Mouse (Mus musculus): ENCODE data around the gene Krtdap. TPM values are rescaled to one million over a fixed set of nuclear protein-coding genes. Genes with fewer than 3 reads are reported as not detected.
"Not testable (repeated sequence)": the region's sequence is repeated elsewhere in the genome, so short reads cannot be mapped to it uniquely, and the experiment has no call there.

Gene Krtdap
- polyA plus RNA-seq (2016; fragmentation: Nextera tagmentation; extraction: Ambion mirVana) = not detected in 2 replicates

GRCm38 (mm10) chr7:30787377-30788022 lies at the start of gene Krtdap:
TSS of gene Krtdap (plus strand) at chr7:30787896.
- 52% methylated on average over 15 of the region's 15 CpGs for WGBS
- peaks cover 21% of the 10 kb centered on the region for H3K27me3 ChIP-seq (replicated peaks; ENCODE audit: low read depth, poor library complexity, severe bottlenecking)
- H3K36me3 ChIP-seq (replicated peaks) = no peaks in the 10 kb centered on the region
- no peak for DNase-seq (ENCODE audit: low spot score)
- peaks cover 7% of the 10 kb centered on the region; the same call in 1 of the 2 replicates for H3K4me1 ChIP-seq
- H3K4me3 ChIP-seq = no peak within 1 kb of the TSS
- no peaks in the 10 kb centered on the region for H3K9me3 ChIP-seq
- H3K27ac ChIP-seq (replicated peaks) = no peak within 1 kb of the TSS

- not testable (repeated sequence) for DNase-seq (ENCODE audit: low spot score)
- WGBS = 90% methylated on average over 2 of the region's 2 CpGs
Observed at GRCm38 (mm10) chr7:30742570-30742969, 45.1 kb upstream of the Krtdap start.

DNA sequence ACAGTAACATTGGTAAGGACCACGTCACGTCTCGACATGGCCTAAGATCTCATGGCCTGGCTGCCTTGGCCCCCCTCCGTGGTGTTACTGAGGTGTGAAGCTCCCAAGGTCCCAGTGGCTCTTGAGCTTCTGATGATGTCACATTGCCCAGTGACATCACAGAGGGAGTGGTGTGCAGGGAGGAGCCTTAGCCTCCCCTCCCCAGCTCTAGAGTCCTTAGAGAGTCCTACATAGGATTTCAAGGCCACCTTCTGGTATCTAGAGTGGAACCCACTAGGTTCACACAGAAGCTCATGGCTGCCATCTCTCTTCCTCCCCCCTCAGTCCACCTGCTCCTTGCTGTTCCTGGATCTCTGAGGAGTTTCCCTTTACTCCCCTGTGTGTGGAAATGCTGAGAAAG lies 44.1 kb upstream of the Krtdap start, which contains the start of gene Gapdhs:
Gapdhs (minus strand) TSS at position 65 of the 400 bp plus-strand sequence.
- not testable (repeated sequence) for DNase-seq (ENCODE audit: low spot score); H3K4me3 ChIP-seq; H3K4me1 ChIP-seq; H3K27me3 ChIP-seq (replicated peaks; ENCODE audit: low read depth, poor library complexity, severe bottlenecking); H3K27ac ChIP-seq (replicated peaks); H3K9me3 ChIP-seq
- 84% methylated on average over 3 of the region's 4 CpGs for WGBS
- peaks cover 23% of the 10 kb centered on the region for H3K36me3 ChIP-seq (replicated peaks)

More at GRCm38 (mm10) chr7:30742570-30742969, 45.1 kb upstream of the Krtdap start:
- H3K9me3 ChIP-seq; H3K27ac ChIP-seq (replicated peaks); H3K27me3 ChIP-seq (replicated peaks; ENCODE audit: low read depth, poor library complexity, severe bottlenecking); H3K4me3 ChIP-seq; H3K4me1 ChIP-seq: not testable (repeated sequence)
- peaks cover 30% of the 10 kb centered on the region for H3K36me3 ChIP-seq (replicated peaks)

DNA sequence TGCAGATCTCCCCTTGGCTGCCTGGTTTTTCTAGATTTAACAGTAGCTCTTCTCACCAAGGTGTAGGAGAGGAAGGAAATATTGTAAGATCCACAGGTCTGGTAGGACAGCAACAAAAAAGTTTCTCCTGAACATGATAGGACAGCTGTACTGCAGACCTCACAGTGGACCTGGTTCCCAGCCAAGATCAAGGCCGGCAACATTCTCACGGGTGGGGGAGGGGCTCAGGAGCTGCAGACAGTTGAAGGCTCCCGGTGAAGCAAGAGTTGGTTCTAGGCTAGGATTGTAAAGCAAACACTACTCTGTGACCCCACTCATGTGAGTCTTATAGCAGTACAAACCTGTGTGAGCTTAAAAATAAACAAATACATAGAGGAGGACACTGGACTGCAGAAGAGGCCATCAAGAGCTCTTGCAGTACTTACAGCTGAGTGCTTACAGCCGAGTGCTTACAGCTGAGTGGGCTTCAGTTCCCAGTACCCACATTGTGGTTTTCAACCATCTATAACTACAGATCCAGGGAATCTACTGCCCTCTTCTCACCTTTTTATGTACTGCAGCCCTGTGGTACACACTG lies 43.6 kb upstream of the Krtdap start:
- Histone ChIP-seq H3K27me3 (replicated peaks; ENCODE audit: low read depth, poor library complexity, severe bottlenecking) (no peaks in the 10 kb centered on the region), H3K4me3 (no peak overlapping the region), H3K9me3 (no peaks in the 10 kb centered on the region), H3K4me1 (no peaks in the 10 kb centered on the region), H3K36me3 (replicated peaks) (peaks cover 23% of the 10 kb centered on the region), H3K27ac (replicated peaks) (no peak overlapping the region)
- no peak for DNase-seq (ENCODE audit: low spot score)
- WGBS = 60% methylated on average over 4 of the region's 4 CpGs

DNA sequence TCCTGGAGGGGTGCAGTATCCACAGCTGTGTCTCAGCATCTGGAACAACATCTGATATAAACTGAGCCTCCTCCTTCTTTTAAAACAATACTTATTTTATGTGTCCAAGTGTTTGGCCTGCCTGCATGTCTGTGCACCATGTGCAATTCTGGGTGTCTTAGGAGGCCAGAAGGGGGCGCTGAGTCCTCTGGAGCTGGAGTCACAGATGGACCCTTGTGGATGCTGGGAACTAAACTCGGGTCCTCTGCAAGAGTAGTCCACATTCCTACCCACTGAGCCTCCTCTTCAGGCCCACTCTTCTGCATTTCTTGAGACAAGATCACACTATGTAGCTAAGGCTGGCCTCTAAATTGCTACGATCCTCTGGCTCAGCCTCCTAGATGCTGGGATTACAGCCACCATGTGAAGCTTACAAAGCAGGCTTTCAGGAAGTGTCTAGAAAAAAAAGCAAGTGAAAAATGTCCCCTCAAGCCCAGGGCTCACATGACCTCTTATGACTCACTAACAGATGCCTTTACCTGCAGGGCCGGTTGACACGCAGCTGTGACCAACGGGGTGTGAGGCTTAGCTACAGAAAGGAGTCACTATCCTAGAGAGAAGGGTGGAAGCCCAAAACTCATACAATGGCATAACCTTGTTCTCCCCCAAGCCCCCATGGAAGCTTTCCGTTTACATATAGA lies 40.0 kb upstream of the Krtdap start:
- WGBS = 88% methylated on average over 7 of the region's 7 CpGs

GRCm38 (mm10) chr7:30749824-30750606 lies 37.7 kb upstream of the Krtdap start:
- no peak for DNase-seq (ENCODE audit: low spot score)

More for the DNA sequence above, 40.0 kb upstream of the Krtdap start:
- no peak overlapping the region for H3K4me3 ChIP-seq
- no peak for DNase-seq (ENCODE audit: low spot score)
- H3K36me3 ChIP-seq (replicated peaks) = peaks cover 14% of the 10 kb centered on the region; the same call in 1 of the 2 replicates
- H3K9me3 ChIP-seq = no peaks in the 10 kb centered on the region
- H3K27me3 ChIP-seq (replicated peaks; ENCODE audit: low read depth, poor library complexity, severe bottlenecking) = no peaks in the 10 kb centered on the region
- peaks cover 9% of the 10 kb centered on the region; the same call in 1 of the 2 replicates for H3K4me1 ChIP-seq
- no peak overlapping the region for H3K27ac ChIP-seq (replicated peaks)

GRCm38 (mm10) chr7:30751086-30751669 lies 36.5 kb upstream of the Krtdap start, which contains the start of gene Sbsn:
TSS of gene Sbsn (plus strand) at chr7:30751471.
- Histone ChIP-seq H3K9me3 (peaks cover 10% of the 10 kb centered on the region; the same call in 1 of the 2 replicates), H3K27ac (replicated peaks) (no peak within 1 kb of the TSS), H3K27me3 (replicated peaks; ENCODE audit: low read depth, poor library complexity, severe bottlenecking) (no peaks in the 10 kb centered on the region), H3K36me3 (replicated peaks) (peaks cover 33% of the 10 kb centered on the region), H3K4me3 (no peak within 1 kb of the TSS), H3K4me1 (peaks cover 9% of the 10 kb centered on the region; the same call in 1 of the 2 replicates)
- no peak for DNase-seq (ENCODE audit: low spot score)
- WGBS = 79% methylated on average over 4 of the region's 5 CpGs

More at GRCm38 (mm10) chr7:30749824-30750606, 37.7 kb upstream of the Krtdap start:
- H3K27me3 ChIP-seq (replicated peaks; ENCODE audit: low read depth, poor library complexity, severe bottlenecking) = no peaks in the 10 kb centered on the region
- H3K36me3 ChIP-seq (replicated peaks) = peaks cover 21% of the 10 kb centered on the region
- 83% methylated on average over 13 of the region's 13 CpGs for WGBS
- H3K27ac ChIP-seq (replicated peaks) = no peak overlapping the region
- peaks cover 6% of the 10 kb centered on the region; the same call in 1 of the 2 replicates for H3K9me3 ChIP-seq
- no peak overlapping the region for H3K4me3 ChIP-seq
- peaks cover 9% of the 10 kb centered on the region; the same call in 1 of the 2 replicates for H3K4me1 ChIP-seq

GRCm38 (mm10) chr7:30757001-30757400 lies 30.7 kb upstream of the Krtdap start:
- Histone ChIP-seq H3K27ac (replicated peaks) (no peak overlapping the region), H3K36me3 (replicated peaks) (peaks cover 26% of the 10 kb centered on the region), H3K27me3 (replicated peaks; ENCODE audit: low read depth, poor library complexity, severe bottlenecking) (no peaks in the 10 kb centered on the region), H3K4me3 (no peak overlapping the region), H3K4me1 (no peaks in the 10 kb centered on the region), H3K9me3 (peaks cover 10% of the 10 kb centered on the region; the same call in 1 of the 2 replicates)
- no peak for DNase-seq (ENCODE audit: low spot score)
- WGBS = 60% methylated on average over 3 of the region's 3 CpGs

GRCm38 (mm10) chr7:30758853-30759252 lies 28.8 kb upstream of the Krtdap start:
- no peaks in the 10 kb centered on the region for H3K4me1 ChIP-seq
- peak; percentile 47 for DNase-seq (ENCODE audit: low spot score)
- H3K9me3 ChIP-seq = peaks cover 10% of the 10 kb centered on the region; the same call in 1 of the 2 replicates
- no peak overlapping the region for H3K4me3 ChIP-seq
- H3K36me3 ChIP-seq (replicated peaks) = peaks cover 26% of the 10 kb centered on the region
- H3K27me3 ChIP-seq (replicated peaks; ENCODE audit: low read depth, poor library complexity, severe bottlenecking) = peaks cover 4% of the 10 kb centered on the region
- 39% methylated on average over 4 of the region's 4 CpGs for WGBS
- no peak overlapping the region for H3K27ac ChIP-seq (replicated peaks)

DNA sequence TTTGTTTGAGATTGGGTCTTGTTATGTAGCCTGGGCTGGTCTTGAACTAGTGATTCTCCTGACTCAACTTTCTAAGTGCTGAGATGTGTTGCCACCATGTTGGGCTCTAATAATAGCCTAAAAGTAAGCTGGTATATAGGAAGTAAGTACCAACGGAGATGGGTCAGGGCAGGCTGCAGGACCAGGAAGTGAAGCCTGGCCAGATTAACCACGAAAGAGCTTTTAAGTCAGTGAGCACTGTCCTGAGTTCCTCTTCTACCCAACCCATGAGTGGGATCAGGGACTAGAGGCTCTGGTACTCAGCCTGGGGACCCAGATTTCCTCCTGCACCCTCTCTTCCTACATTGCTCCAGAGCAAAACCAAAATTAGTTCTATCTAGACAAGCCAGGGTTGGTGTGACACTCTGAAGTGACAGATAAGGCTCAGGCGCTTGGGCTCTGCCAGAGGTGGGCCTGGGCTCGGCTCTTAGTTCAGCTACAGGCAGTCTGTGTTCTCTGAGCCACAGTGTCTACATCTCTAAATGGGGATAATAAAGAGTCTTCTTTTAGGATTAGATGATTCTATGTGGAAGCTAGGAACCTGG lies 25.8 kb upstream of the Krtdap start:
- peaks cover 8% of the 10 kb centered on the region; the same call in 1 of the 2 replicates for H3K4me1 ChIP-seq
- H3K36me3 ChIP-seq (replicated peaks) = peaks cover 1% of the 10 kb centered on the region; the same call in 1 of the 2 replicates
- H3K27ac ChIP-seq (replicated peaks) = no peak overlapping the region
- peaks cover 19% of the 10 kb centered on the region for H3K27me3 ChIP-seq (replicated peaks; ENCODE audit: low read depth, poor library complexity, severe bottlenecking)
- H3K4me3 ChIP-seq = no peak overlapping the region
- whole genome bisulfite sequencing = 80% methylated on average over 4 of the region's 4 CpGs
- no peaks in the 10 kb centered on the region for H3K9me3 ChIP-seq
- DNase-seq (ENCODE audit: low spot score) = no peak

DNA sequence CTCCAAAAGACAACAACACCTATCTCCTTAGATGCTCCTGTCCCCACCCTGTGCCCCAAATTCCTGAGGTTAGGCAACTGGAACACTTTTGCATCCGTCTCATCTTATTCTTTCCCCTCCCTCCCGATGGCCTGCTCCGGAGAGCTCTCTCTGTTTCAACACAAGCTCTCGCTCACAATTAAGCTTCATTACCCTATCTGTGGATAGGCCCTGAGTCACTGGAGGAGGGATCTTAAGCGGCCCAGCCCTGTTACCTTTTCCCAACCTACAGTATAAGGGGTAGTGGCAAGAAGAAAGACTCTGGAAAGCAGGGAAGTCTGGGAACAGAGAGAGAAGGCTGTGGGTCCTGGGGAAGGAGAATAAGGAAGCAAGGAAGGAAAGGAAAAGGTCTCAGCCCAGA lies 24.2 kb upstream of the Krtdap start, which contains the start of gene Dmkn:
Dmkn (plus strand) TSS at position 301 of the 400 bp plus-strand sequence.
- WGBS = 37% methylated on average over 5 of the region's 5 CpGs

More for the DNA sequence above, 24.2 kb upstream of the Krtdap start, which contains the start of gene Dmkn:
- no peak for DNase-seq (ENCODE audit: low spot score)
- Histone ChIP-seq H3K36me3 (replicated peaks) (no peaks in the 10 kb centered on the region), H3K27me3 (replicated peaks; ENCODE audit: low read depth, poor library complexity, severe bottlenecking) (peaks cover 19% of the 10 kb centered on the region), H3K27ac (replicated peaks) (no peak within 1 kb of the TSS), H3K4me1 (peaks cover 8% of the 10 kb centered on the region; the same call in 1 of the 2 replicates), H3K4me3 (no peak within 1 kb of the TSS), H3K9me3 (no peaks in the 10 kb centered on the region)

Data from embryonic facial prominence, embryonic 10.5 days (tissue).